Mouse (Mus musculus): ENCODE results near the gene Umod. TPM values are rescaled to one million over a fixed set of nuclear protein-coding genes. Genes with fewer than 3 reads are reported as not detected.

Gene Umod
- total and polyA plus RNA-seq, 3 experiments = not detected

GRCm38 (mm10) chr7:119454192-119454591, 24.9 kb downstream of the Umod start:
- H3K27me3 ChIP-seq (ENCODE audit: control insufficient read depth in 1 of 2, insufficient read depth in 2 of 2, low read length in 2 of 2) = no peaks in the 10 kb centered on the region
- DNase-seq (ENCODE audit: low read depth, low spot score) = no peak
- no peak overlapping the region for H3K27ac ChIP-seq (ENCODE audit: control insufficient read depth, low read depth, low read length)
- H3K79me2 ChIP-seq (ENCODE audit: control insufficient read depth, insufficient read depth, low read length, poor library complexity) = no peaks in the 10 kb centered on the region
- H3K4me3 ChIP-seq (ENCODE audit: control insufficient read depth in 1 of 2, insufficient read depth in 1 of 2, low read depth in 2 of 2, low read length in 2 of 2) = no peak overlapping the region
- no peaks in the 10 kb centered on the region for H3K36me3 ChIP-seq (ENCODE audit: control insufficient read depth in 1 of 2, insufficient read depth in 2 of 2, low read length in 2 of 2)
- no peaks in the 10 kb centered on the region for H3K9me3 ChIP-seq (replicated peaks; ENCODE audit: insufficient read depth, low read length)
- TF ChIP-seq POLR2AphosphoS5 (IDR thresholded peaks at IDR 0.05; ENCODE audit: borderline replicate concordance, low read depth, low read length) (no peak), CHD2 (IDR thresholded peaks at IDR 0.05; ENCODE audit: low read length) (no peak), CTCF (IDR thresholded peaks at IDR 0.05 in 2 of 3, conservative IDR thresholded peaks at IDR 0.05 in 1 of 3; ENCODE audit: control insufficient read depth in 1 of 3, insufficient read depth in 1 of 3, low read depth in 2 of 3, low read length in 3 of 3, poor library complexity in 1 of 3, severe bottlenecking in 1 of 3) (no peak), EP300 (IDR thresholded peaks at IDR 0.05; ENCODE audit: low read depth in 1 of 2, low read length in 2 of 2) (no peak), E2F4 (IDR thresholded peaks at IDR 0.05; ENCODE audit: borderline replicate concordance, low read depth, low read length) (no peak), MXI1 (IDR thresholded peaks at IDR 0.05; ENCODE audit: low read depth, low read length) (no peak), USF1 (IDR thresholded peaks at IDR 0.05; ENCODE audit: low read depth, low read length) (no peak), KAT2A (conservative IDR thresholded peaks at IDR 0.05; ENCODE audit: low read depth, low read length) (no peak), NELFE (IDR thresholded peaks at IDR 0.05; ENCODE audit: low read depth, low read length) (no peak), TBP (IDR thresholded peaks at IDR 0.05; ENCODE audit: low read depth, low read length) (no peak), SIN3A (IDR thresholded peaks at IDR 0.05; ENCODE audit: low read length) (no peak), CHD1 (IDR thresholded peaks at IDR 0.05; ENCODE audit: low read depth, low read length) (no peak), MYB (IDR thresholded peaks at IDR 0.05; ENCODE audit: low read depth, low read length) (no peak), ETS1 (IDR thresholded peaks at IDR 0.05; ENCODE audit: low read depth, low read length) (no peak)
- no peaks in the 10 kb centered on the region for H3K4me1 ChIP-seq (ENCODE audit: control insufficient read depth in 1 of 2, insufficient read depth in 2 of 2, low read length in 2 of 2)
- no peak overlapping the region for H3K9ac ChIP-seq (ENCODE audit: control insufficient read depth, low read depth, low read length, poor library complexity, severe bottlenecking)

- Histone ChIP-seq H3K27me3 (ENCODE audit: control insufficient read depth in 1 of 2, insufficient read depth in 2 of 2, low read length in 2 of 2) (no peaks in the 10 kb centered on the region), H3K9ac (ENCODE audit: control insufficient read depth, low read depth, low read length, poor library complexity, severe bottlenecking) (no peak overlapping the region), H3K4me3 (ENCODE audit: control insufficient read depth in 1 of 2, insufficient read depth in 1 of 2, low read depth in 2 of 2, low read length in 2 of 2) (no peak overlapping the region), H3K79me2 (ENCODE audit: control insufficient read depth, insufficient read depth, low read length, poor library complexity) (no peaks in the 10 kb centered on the region), H3K9me3 (replicated peaks; ENCODE audit: insufficient read depth, low read length) (no peaks in the 10 kb centered on the region), H3K4me1 (ENCODE audit: control insufficient read depth in 1 of 2, insufficient read depth in 2 of 2, low read length in 2 of 2) (peaks cover 0 to 3% of the 10 kb centered on the region in 2 experiments; a peak in 2 of 4 replicates), H3K27ac (ENCODE audit: control insufficient read depth, low read depth, low read length) (no peak overlapping the region), H3K36me3 (ENCODE audit: control insufficient read depth in 1 of 2, insufficient read depth in 2 of 2, low read length in 2 of 2) (no peaks in the 10 kb centered on the region)
- TF ChIP-seq ETS1 (IDR thresholded peaks at IDR 0.05; ENCODE audit: low read depth, low read length) (no peak), SMC3 (IDR thresholded peaks at IDR 0.05; ENCODE audit: low read depth, low read length) (peak; percentile 39), HCFC1 (IDR thresholded peaks at IDR 0.05; ENCODE audit: low read depth, low read length) (no peak), GATA1 (IDR thresholded peaks at IDR 0.05; ENCODE audit: low read depth, low read length) (no peak), POLR2AphosphoS5 (IDR thresholded peaks at IDR 0.05; ENCODE audit: borderline replicate concordance, low read depth, low read length) (no peak), RAD21 (IDR thresholded peaks at IDR 0.05; ENCODE audit: low read depth, low read length) (peak; percentile 12), ZNF384 (IDR thresholded peaks at IDR 0.05; ENCODE audit: low read depth, low read length) (no peak), UBTF (IDR thresholded peaks at IDR 0.05; ENCODE audit: borderline replicate concordance, insufficient read depth, low read depth, low read length) (no peak), POLR2A (IDR thresholded peaks at IDR 0.05; ENCODE audit: control insufficient read depth in 1 of 2, insufficient read depth in 1 of 2, low read depth in 1 of 2, low read length in 2 of 2, poor library complexity in 1 of 2) (no peak), CHD1 (IDR thresholded peaks at IDR 0.05; ENCODE audit: low read depth, low read length) (no peak), MXI1 (IDR thresholded peaks at IDR 0.05; ENCODE audit: low read depth, low read length) (no peak), NELFE (IDR thresholded peaks at IDR 0.05; ENCODE audit: low read depth, low read length) (no peak), CTCF (IDR thresholded peaks at IDR 0.05 in 2 of 3, conservative IDR thresholded peaks at IDR 0.05 in 1 of 3; ENCODE audit: control insufficient read depth in 1 of 3, insufficient read depth in 1 of 3, low read depth in 2 of 3, low read length in 3 of 3, poor library complexity in 1 of 3, severe bottlenecking in 1 of 3) (peak in 2 of 3 experiments; percentile 3 to 26; a peak in 1 of 6 replicates), ZC3H11A (IDR thresholded peaks at IDR 0.05; ENCODE audit: low read depth, low read length) (no peak), MAFK (IDR thresholded peaks at IDR 0.05; ENCODE audit: borderline replicate concordance, low read depth, low read length) (no peak), POLR2AphosphoS2 (IDR thresholded peaks at IDR 0.05; ENCODE audit: low read length) (no peak)
- DNase-seq (ENCODE audit: low read depth, low spot score) = peak; percentile 4
Measured at GRCm38 (mm10) chr7:119443849-119444248, 35.2 kb downstream of the Umod start.
